Mouse (Mus musculus) frontal cortex, postnatal 36 days (tissue): ENCODE results near the gene Anks1.
"Not testable (repeated sequence)": the region's sequence is repeated elsewhere in the genome, so short reads cannot be mapped to it uniquely, and the experiment has no call there.

Source experiments
- DNase-seq, 2 experiments: peaks; one replicate each; pipeline ENCODE4 v3.0.0; 2022; ENCODE audit warnings: low spot score in 2 of 2

The Anks1 gene

DNA sequence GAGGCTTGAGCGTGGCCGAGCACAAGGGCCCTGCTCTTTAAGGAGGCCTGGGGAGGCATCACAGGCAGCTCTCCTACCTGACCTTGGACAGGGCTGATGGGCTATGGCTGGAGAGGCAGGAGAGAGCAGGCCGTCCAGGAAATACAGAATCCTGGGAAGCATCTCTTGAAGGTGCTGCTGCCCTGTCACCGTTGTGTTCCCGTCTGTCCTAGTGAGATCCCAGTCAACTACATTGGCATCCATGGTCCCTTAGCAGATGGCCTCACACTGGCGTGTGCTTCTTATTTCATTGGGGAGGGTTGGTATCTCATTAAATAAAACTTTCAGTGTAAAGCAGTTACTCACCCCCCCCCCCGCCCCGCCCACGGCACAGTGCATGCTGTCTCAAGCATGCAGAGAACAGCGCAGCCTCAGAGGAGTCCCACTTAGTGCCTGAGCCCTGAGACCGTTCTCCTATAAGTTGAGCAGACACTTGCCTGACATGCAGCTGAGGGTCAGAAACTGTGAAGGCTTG lies 57.5 kb downstream of the Anks1 start:
- DNase-seq: no peak

DNA sequence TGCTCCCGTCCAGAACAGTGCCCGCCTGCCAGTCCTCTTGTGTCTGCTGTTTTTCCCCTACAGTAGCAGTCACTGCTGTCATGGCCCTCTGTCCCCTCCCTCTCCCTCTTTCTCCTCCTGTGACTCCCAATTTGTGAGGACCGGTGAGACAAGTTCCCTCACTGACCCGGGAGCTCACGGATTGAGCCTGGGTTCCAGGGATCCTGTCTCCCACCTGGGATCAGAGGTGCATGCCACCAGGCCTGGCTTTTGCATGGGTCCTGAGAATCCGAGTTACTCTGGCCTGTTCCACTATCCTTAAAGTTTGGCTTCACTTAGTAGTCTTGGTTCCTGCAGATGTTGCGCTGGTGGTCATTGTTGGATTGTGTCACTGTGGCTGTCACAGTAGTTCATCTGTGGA lies 58.4 kb downstream of the Anks1 start:
- DNase-seq: no peak

DNA sequence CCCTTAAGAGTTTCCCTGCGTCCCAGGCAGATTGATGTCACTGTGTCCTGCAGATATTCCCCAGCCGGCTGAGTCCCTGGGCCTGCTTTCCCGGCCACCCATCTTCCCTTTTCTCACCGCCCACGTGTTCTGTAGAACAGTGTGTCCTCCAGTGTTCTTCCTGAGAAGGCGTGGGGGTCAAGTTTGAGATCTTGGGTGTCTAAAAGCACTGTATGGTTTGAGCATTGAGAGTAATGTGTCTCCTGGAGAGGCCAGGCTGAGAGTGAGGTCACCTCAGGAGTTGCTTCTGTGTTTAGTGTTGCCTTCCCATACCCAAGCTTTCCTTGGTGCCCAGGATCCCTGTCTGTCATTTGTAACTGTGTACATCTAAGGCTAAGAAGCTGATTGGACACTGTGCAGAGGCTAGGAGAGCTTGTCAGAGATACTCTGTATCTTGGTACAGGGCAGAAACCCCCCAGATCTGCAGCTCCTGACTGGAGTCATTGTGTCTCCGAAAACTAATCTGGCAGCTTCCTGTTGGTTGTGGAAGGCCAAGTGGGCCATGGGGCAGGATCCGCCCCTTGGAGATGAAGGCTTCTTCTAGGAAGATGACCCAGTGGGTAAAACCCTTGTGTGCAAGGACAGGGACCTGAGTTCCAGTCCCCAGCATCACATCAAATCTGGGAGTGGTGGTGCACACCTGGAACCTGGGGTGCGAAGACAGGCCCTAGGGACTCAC lies 59.1 kb downstream of the Anks1 start:
- DNase-seq: peak in 1 of 2 experiments; percentile 16

- DNase-seq: no peak
Observed at GRCm38 (mm10) chr17:27968903-27969302, 59.8 kb downstream of the Anks1 start.

- no peak for DNase-seq
Observed at GRCm38 (mm10) chr17:27969365-27969764, 60.3 kb downstream of the Anks1 start.

- no peak for DNase-seq
Observed at GRCm38 (mm10) chr17:27969896-27970295, 60.8 kb downstream of the Anks1 start.

GRCm38 (mm10) chr17:27970305-27970704 lies 61.2 kb downstream of the Anks1 start:
- DNase-seq: no peak

- peak; percentile 71 to 85 for DNase-seq
Observed at GRCm38 (mm10) chr17:27971496-27971895, 62.4 kb downstream of the Anks1 start.

- DNase-seq: no peak
Observed at GRCm38 (mm10) chr17:27973337-27973736, 64.2 kb downstream of the Anks1 start.

DNA sequence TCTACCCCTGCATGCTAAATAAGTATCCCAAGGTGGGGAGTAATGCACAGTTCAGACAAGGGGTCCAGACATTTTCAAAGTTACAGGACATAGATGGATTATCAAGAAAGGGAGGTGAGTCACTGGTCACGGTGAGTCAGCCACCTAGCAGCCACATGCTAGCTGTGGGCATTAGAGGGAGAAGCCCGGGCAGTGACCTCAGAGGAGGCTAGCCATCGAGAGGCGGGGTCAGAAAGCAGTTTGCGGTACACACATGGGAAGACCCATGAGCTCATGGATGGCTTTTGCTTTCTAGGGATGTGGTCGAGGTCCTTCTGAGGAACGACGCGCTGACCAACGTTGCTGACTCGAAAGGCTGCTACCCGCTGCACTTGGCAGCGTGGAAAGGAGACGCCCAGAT lies 67.2 kb downstream of the Anks1 start:
- DNase-seq: no peak

- DNase-seq: peak in 1 of 2 experiments; percentile 33
Observed at GRCm38 (mm10) chr17:27977008-27977636, 68.0 kb downstream of the Anks1 start.

DNA sequence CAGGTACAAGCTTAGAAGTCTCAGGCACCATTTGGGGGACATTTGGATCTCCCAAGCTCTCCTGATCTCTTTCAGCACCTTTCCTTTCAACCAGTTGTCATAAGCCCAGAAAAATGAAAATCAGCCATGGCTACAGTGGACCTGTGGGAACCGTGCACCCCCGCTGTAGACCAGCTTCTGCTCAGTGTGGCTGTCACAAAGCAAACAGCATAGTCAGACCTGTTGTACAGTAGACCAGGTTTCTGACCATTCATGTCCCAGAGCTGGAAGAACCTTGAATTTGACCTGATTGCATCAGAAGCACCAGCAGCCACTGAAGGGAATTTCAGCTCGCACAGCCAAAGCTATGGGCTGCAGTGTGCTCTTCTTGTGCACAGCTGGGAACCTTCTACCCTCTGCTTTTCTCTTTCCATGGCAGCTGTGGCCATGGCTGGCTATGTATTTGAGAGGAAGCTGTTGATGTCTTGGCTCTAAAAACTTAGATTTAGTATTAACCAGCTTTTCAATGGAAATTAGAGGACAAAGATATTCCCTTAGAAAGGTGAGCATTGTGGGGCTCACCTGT lies 71.4 kb downstream of the Anks1 start:
- DNase-seq: no peak

- DNase-seq: no peak
Observed at GRCm38 (mm10) chr17:27981451-27982069, 72.5 kb downstream of the Anks1 start.

- DNase-seq: not testable (repeated sequence)
Observed at GRCm38 (mm10) chr17:27982070-27982457, 73.0 kb downstream of the Anks1 start.

DNA sequence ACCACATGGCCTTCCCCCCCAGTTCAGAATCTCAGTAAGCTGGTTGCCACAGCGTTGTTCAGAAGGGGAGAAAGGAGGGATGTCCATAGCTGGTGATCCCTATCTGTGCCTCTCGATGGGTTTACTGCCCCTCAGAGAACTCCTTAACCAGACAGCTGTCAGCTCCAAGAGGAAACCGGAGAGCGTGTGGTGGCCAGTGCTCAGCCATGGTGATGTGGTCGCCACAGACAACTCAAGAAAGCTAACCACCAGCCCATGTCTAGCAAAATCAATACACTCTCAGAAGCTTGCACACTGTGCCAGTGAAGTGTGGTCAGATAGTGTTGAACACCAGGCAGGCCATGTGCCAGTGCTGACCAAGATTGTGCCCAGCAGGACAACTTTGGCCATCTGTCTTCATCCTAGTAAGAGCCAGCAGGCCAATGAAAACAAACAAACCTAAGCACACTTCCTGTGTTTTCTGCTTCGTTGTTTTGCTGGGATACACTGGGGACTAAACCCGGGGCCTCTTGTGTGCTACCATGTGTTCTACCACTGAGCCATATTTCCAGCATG lies 73.7 kb downstream of the Anks1 start:
- no peak for DNase-seq

DNA sequence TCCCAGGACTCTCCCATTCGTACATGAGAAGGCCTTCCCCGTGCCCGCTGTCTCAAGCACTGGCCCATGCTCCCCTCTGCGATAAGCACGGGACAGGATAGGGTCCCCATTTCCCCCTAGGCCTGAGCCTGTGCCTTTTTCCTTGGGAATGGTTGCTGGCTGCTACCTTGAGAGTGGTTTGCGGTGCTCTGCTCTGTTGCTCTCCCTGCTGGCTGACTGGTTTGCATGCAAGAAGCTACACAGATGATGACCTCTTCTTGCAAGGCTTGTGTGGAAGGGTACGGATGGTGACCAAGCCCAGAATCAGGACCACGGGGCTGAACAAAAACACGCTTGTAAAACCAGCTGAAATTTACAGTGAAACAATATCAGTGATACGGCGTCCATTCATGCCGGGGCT lies 75.3 kb downstream of the Anks1 start:
- DNase-seq: no peak

DNA sequence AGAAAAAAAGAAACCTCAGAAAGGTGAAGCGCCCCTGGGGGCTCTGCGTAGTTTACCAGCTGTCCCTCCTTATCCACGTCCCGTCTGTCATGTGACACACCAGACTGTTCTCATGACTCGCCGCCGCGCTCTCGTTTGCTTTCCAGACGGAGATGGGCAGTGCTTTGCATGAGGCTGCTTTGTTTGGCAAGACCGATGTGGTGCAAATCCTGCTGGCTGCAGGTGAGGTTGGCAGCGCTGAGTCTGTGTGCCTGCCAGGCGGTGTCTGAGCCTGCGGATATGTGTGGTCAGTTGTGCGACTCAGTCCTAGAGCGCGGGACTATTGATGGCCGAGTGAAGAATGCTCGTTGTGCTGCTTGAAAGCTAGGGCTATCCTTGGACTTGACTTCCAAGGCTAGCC lies 77.0 kb downstream of the Anks1 start:
- DNase-seq: no peak

DNA sequence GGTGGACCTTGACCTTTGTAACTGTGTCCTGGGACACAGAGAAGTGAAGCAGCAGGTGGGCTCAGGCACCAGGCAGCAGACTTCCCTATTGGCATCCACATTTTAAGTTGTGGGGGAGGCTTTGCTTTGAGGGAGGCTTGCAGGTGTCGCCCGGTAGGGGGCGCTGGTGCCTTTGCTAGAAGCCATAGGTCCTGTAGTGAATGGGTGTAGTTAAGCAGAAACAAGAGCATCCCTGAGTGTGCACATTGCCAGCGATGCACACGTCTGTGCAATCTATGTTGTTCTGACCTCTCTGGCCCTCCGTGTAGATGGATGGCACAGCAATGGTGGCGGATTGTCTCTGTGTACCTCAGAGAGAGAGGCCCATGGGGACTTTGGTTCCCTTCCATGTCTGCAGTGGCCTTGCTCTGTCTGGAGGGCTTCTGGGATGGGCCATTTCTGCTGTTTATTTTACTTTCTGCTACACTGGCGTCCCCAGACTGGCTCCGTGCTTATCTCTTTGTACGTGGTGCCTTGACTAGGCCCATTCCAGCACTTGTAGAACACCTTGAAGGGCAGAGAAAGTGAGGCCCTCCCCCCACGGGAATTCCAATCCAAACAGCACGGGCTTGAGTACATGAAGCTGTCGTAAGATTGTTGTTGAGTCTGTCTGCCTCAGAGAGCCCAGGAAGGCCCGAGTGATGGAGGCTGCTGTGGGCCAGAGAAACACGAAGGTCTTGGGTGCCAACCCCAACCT lies 80.9 kb downstream of the Anks1 start:
- peak; percentile 74 to 83 for DNase-seq

- DNase-seq: no peak
Observed at GRCm38 (mm10) chr17:27994001-27994944, 85.2 kb downstream of the Anks1 start.

- DNase-seq: no peak
Observed at GRCm38 (mm10) chr17:27996320-27996719, 87.2 kb downstream of the Anks1 start.
